ENCODE assay signal across 8 mouse cellular contexts in genomic region chr11:110336814-110337288, GRCm38 (mm10). TPM values are rescaled to one million over a fixed set of nuclear protein-coding genes. Genes with fewer than 3 reads are reported as not detected.
A peak's percentile ranks its signal among the peaks of the same experiment; 100 is the strongest.
DNase-seq lines count a peak whose midpoint lies in the region; ATAC-seq and TF ChIP-seq lines count a peak whose summit lies in the region.

No protein-coding gene starts in this region.

- peak overlapping the region; percentile 94 for H3K4me2 ChIP-seq in lung, embryonic 15.5 days

- no peak for TF ChIP-seq EP300 in heart, adult 2 months (IDR thresholded peaks at IDR 0.05; ENCODE audit: insufficient read depth, low read depth, low read length)

- under 1% methylated on average over 18 of the region's 18 CpGs for WGBS in heart, adult 2 months
- under 1% methylated on average over 18 of the region's 18 CpGs for WGBS in lung, embryonic 15.5 days

- peak overlapping the region; percentile 61 for H3K4me3 ChIP-seq in heart, adult 2 months
- peak overlapping the region; percentile 94 for H3K4me3 ChIP-seq in lung, embryonic 15.5 days

- no peaks in the 10 kb centered on the region for H3K27me3 ChIP-seq in heart, adult 2 months (ENCODE audit: control insufficient read depth, insufficient read depth, low read length)
- H3K27me3 ChIP-seq in lung, embryonic 15.5 days, result peaks cover 5% of the 10 kb centered on the region; the same call in 1 of the 2 replicates

- ATAC-seq in cerebellum, adult (ENCODE audit: insufficient number of reproducible peaks, low FRiP score, low TSS enrichment), result peak; percentile 33
- ATAC-seq in lung, embryonic 15.5 days (ENCODE audit: borderline replicate concordance, extremely low read depth, low FRiP score, low TSS enrichment), result peak; percentile 17; the same call in 1 of the 2 replicates

- H3K4me1 ChIP-seq in heart, adult 2 months (ENCODE audit: control insufficient read depth, insufficient read depth, low read length), result no peaks in the 10 kb centered on the region; the same call in 1 of the 2 replicates
- H3K4me1 ChIP-seq in lung, embryonic 15.5 days, result peaks cover 10% of the 10 kb centered on the region; the same call in 1 of the 2 replicates

- H3K36me3 ChIP-seq in heart, adult 2 months (ENCODE audit: control insufficient read depth, insufficient read depth, low read length), result peaks cover 2% of the 10 kb centered on the region; the same call in 1 of the 2 replicates
- H3K36me3 ChIP-seq in lung, embryonic 15.5 days, result no peaks in the 10 kb centered on the region

- peak overlapping the region; percentile 65 for H3K27ac ChIP-seq in heart, adult 2 months
- no peak overlapping the region for H3K27ac ChIP-seq in lung, embryonic 15.5 days

- TF ChIP-seq CTCF in heart, adult 2 months (IDR thresholded peaks at IDR 0.05), result no peak

- DNase-seq in cerebellum, adult 8-10 months, result no peak
- DNase-seq in 3T3-L1 (ENCODE audit: low read depth, low spot score), result peak; percentile 64
- DNase-seq in c-Kit-positive CD71-positive TER-119-positive erythroid progenitor cells, embryonic 14.5 days (ENCODE audit: low spot score), result peak; percentile 4
- peak; percentile 13 to 48 for DNase-seq in heart, adult 2 months
- DNase-seq in kidney, adult 8-10 months, result peak; percentile 6 to 19
- DNase-seq in retina, embryonic 14.5 days (ENCODE audit: low spot score), result peak; percentile 53

- peak overlapping the region; percentile 98 for H3K9ac ChIP-seq in heart, adult 2 months (ENCODE audit: low read depth, low read length)
- H3K9ac ChIP-seq in lung, embryonic 15.5 days, result peak overlapping the region; percentile 66

- TF ChIP-seq POLR2A in heart, adult 2 months (IDR thresholded peaks at IDR 0.05; ENCODE audit: insufficient read depth, low read depth, low read length), result no peak

- H3K9me3 ChIP-seq in lung, embryonic 15.5 days, result no peaks in the 10 kb centered on the region

- H3K79me2 ChIP-seq in heart, adult 2 months (replicated peaks; ENCODE audit: control insufficient read depth, insufficient read depth, low read length), result no peaks in the 10 kb centered on the region

- intact Hi-C loops in heart, adult 2 months (cut with DNase I), result loop anchor here (10.0 kb wide), 1 partner anchor 972 kb away; the partner anchor contains the start of gene Gna13

RNA-seq across cellular contexts. Expression of gene Abca5, which starts 0.7 kb away (rescaled TPM):
- total RNA-seq in heart, adult 2 months (2021), result 1 to 10 TPM; 6.7 to 9.1 TPM
- polyA plus RNA-seq in heart, adult 2 months (2012; rRNA removed), result 1.2 and 2.3 TPM in 2 replicates
- polyA plus RNA-seq in lung, embryonic 15.5 days (2015; fragmentation: Nextera tagmentation; extraction: Ambion mirVana), result 4.2 TPM in 2 replicates
